Mouse (Mus musculus) liver, embryonic 16.5 days (tissue): ENCODE measurements around the gene Grin1. TPM values are rescaled to one million over a fixed set of nuclear protein-coding genes. Genes with fewer than 3 reads are reported as not detected.

ENCODE experiments used
- ATAC-seq: fragments of 200-750 bp; cut with Nextera tagmentation; 2 replicates; pipeline ENCODE4 v1.8.0; 2017; ENCODE audit warnings: low read depth, mild to moderate bottlenecking, moderate number of reproducible peaks, moderate library complexity
- H3K27ac ChIP-seq: fragments of 300-500 bp; sonication (generic); 2 replicates; pipeline ENCODE4 v1.5.1; 2014; ENCODE audit warnings: mild to moderate bottlenecking, low read length
- H3K27me3 ChIP-seq: fragments of 300-500 bp; sonication (generic); 2 replicates; pipeline ENCODE4 v1.6.1; 2014; ENCODE audit warnings: low read depth, low read length, mixed read lengths; ENCODE audit not compliant: control insufficient read depth, insufficient read depth
- H3K36me3 ChIP-seq: fragments of 300-500 bp; sonication (generic); 2 replicates; pipeline ENCODE4 v1.6.1; 2014; ENCODE audit warnings: mild to moderate bottlenecking; ENCODE audit not compliant: control insufficient read depth, insufficient read depth
- H3K4me1 ChIP-seq: fragments of 300-500 bp; sonication (generic); 2 replicates; pipeline ENCODE4 v1.6.1; 2014; ENCODE audit warnings: low read depth, low read length, mixed read lengths; ENCODE audit not compliant: control insufficient read depth
- H3K4me2 ChIP-seq: fragments of 300-500 bp; sonication (generic); 2 replicates; pipeline ENCODE4 v1.6.1; 2014; ENCODE audit warnings: low read depth, low read length, mixed read lengths
- H3K4me3 ChIP-seq: fragments of 300-500 bp; sonication (generic); 2 replicates; pipeline ENCODE4 v1.5.1; 2014; ENCODE audit warnings: low read depth, mild to moderate bottlenecking, low read length
- H3K9ac ChIP-seq: fragments of 300-500 bp; sonication (generic); 2 replicates; pipeline ENCODE4 v1.6.1; 2014; ENCODE audit warnings: low read depth, low read length
- H3K9me3 ChIP-seq: fragments of 300-500 bp; sonication (generic); replicated peaks from 2 replicates; pipeline ENCODE4 v1.6.1; 2016; ENCODE audit warnings: low read length; ENCODE audit not compliant: control insufficient read depth
- WGBS: fragments of 180-500 bp; shearing (Covaris S2); extraction: QIAGEN DNeasy Blood & Tissue Kit; methylation state at CpG from one replicate; pipeline ENCODE4 v1.1.7; 2014; ENCODE audit not compliant: insufficient replicate concordance; 5-methylcytosine and 5-hydroxymethylcytosine counted together
- polyA plus RNA-seq: library from polyadenylated mRNA; unstranded; fragments of >200 nt; fragmentation: Nextera tagmentation; extraction: Ambion mirVana; gene quantifications from 2 replicates; pipeline ENCODE4 v1.2.1, GENCODE M21; 2015

Grin1 gene
- polyA plus RNA-seq, 1 experiment from 2014 or later, result 0.02 TPM

GRCm38 (mm10) chr2:25304657-25305541 lies 14.1 kb downstream of the Grin1 start:
- Histone ChIP-seq H3K27ac (no peak overlapping the region), H3K9ac (no peak overlapping the region), H3K36me3 (no peaks in the 10 kb centered on the region), H3K4me3 (peak overlapping the region; percentile 25; the same call in 1 of the 2 replicates), H3K9me3 (no peaks in the 10 kb centered on the region), H3K4me2 (peak overlapping the region; percentile 57), H3K27me3 (peaks cover 47% of the 10 kb centered on the region), H3K4me1 (no peaks in the 10 kb centered on the region)
- WGBS, result 1% methylated on average over 44 of the region's 45 CpGs
- ATAC-seq, result no peak

DNA sequence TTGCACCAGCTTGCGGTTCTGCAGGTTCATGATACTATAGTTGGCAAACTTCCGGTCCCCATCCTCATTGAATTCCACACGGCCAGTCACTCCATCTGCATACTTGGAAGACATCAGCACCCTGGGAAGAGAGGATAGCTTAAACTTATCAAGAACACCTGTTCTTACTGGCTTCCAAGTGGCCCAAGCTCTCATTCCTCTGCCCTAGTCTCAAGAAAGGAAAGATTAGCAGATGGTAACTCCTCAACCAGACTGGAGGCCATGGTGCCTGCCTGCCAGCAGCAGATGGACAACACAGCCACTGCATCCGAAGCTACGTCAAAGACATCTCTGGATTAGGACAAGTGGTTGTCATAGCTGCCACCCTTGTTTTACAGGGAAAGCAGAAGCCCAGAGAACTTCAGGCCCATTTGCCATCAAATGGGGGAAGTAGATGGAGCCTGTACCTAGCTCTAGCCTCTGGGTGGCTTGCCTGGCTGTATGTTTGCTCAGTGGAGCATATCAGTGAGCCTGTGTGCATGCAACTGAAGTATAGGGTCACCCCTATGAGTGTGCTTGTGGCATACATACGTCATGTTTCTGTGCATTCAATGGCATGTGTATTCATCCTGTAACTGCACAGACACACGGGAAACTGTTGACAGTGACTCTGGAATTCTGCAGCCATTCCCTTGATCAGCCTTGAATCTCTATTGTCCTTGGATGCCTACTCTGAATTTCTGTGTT lies 14.9 kb downstream of the Grin1 start:
- H3K27me3 ChIP-seq, result peaks cover 45% of the 10 kb centered on the region
- no peak overlapping the region for H3K4me3 ChIP-seq
- H3K27ac ChIP-seq, result no peak overlapping the region
- no peak for ATAC-seq
- H3K4me2 ChIP-seq, result no peak overlapping the region
- no peaks in the 10 kb centered on the region for H3K9me3 ChIP-seq
- no peaks in the 10 kb centered on the region for H3K4me1 ChIP-seq
- no peak overlapping the region for H3K9ac ChIP-seq
- no peaks in the 10 kb centered on the region for H3K36me3 ChIP-seq
- 51% methylated on average over 7 of the region's 7 CpGs for WGBS

- WGBS, result 39% methylated on average over 3 of the region's 3 CpGs
- Histone ChIP-seq H3K9ac (no peak overlapping the region), H3K27ac (no peak overlapping the region), H3K4me3 (no peak overlapping the region), H3K36me3 (no peaks in the 10 kb centered on the region), H3K4me1 (no peaks in the 10 kb centered on the region), H3K4me2 (no peak overlapping the region), H3K27me3 (peaks cover 39% of the 10 kb centered on the region), H3K9me3 (no peaks in the 10 kb centered on the region)
- no peak for ATAC-seq
These were observed 15.5 kb downstream of the Grin1 start for GRCm38 (mm10) chr2:25303452-25303851.

GRCm38 (mm10) chr2:25298046-25298445 lies 20.9 kb downstream of the Grin1 start:
- Histone ChIP-seq H3K9me3 (no peaks in the 10 kb centered on the region), H3K9ac (no peak overlapping the region), H3K27ac (no peak overlapping the region), H3K27me3 (peaks cover 9% of the 10 kb centered on the region), H3K4me1 (no peaks in the 10 kb centered on the region), H3K4me3 (no peak overlapping the region), H3K36me3 (no peaks in the 10 kb centered on the region), H3K4me2 (no peak overlapping the region)
- 60% methylated on average over 10 of the region's 10 CpGs for WGBS
- no peak for ATAC-seq

- Histone ChIP-seq H3K36me3 (no peaks in the 10 kb centered on the region), H3K27ac (no peak overlapping the region), H3K4me3 (no peak overlapping the region), H3K9me3 (no peaks in the 10 kb centered on the region), H3K4me2 (no peak overlapping the region), H3K27me3 (peaks cover 16% of the 10 kb centered on the region), H3K9ac (no peak overlapping the region), H3K4me1 (peaks cover 1% of the 10 kb centered on the region)
- WGBS, result 61% methylated on average over 8 of the region's 8 CpGs
- no peak for ATAC-seq
These were observed 21.9 kb downstream of the Grin1 start for GRCm38 (mm10) chr2:25297093-25297492.

GRCm38 (mm10) chr2:25293706-25294105 lies 25.3 kb downstream of the Grin1 start:
- peaks cover 50% of the 10 kb centered on the region for H3K27me3 ChIP-seq
- H3K9ac ChIP-seq, result no peak overlapping the region
- H3K9me3 ChIP-seq, result no peaks in the 10 kb centered on the region
- H3K4me2 ChIP-seq, result no peak overlapping the region
- no peak for ATAC-seq
- no peak overlapping the region for H3K4me3 ChIP-seq
- H3K4me1 ChIP-seq, result peaks cover 2% of the 10 kb centered on the region
- WGBS, result 56% methylated on average over 9 of the region's 9 CpGs
- H3K27ac ChIP-seq, result no peak overlapping the region
- no peaks in the 10 kb centered on the region for H3K36me3 ChIP-seq

DNA sequence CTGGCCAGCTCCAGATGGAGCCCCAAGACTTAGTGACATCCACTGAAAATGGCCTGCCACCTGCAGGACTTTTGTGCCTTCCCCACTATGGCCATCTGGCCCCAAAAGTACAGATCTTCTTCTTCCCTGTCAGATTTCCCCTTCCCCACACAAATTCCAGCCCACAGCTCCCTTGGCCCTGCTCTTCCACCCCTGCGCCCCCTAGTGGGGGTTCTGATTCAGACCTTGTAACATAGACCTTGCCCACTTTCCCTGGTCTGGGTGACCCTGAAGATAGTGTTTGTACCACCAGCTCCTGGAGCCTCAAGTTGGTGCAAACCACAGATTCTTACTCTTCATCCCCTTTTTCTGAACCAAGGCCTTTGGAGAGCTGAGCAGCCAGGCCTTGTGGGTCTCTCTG lies 26.1 kb downstream of the Grin1 start:
- no peak overlapping the region for H3K27ac ChIP-seq
- H3K9ac ChIP-seq, result no peak overlapping the region
- no peak for ATAC-seq
- WGBS, result 0% methylated on average over 1 of the region's 1 CpGs
- H3K4me2 ChIP-seq, result no peak overlapping the region
- H3K9me3 ChIP-seq, result no peaks in the 10 kb centered on the region
- H3K27me3 ChIP-seq, result peaks cover 57% of the 10 kb centered on the region
- no peaks in the 10 kb centered on the region for H3K36me3 ChIP-seq
- H3K4me1 ChIP-seq, result peaks cover 2% of the 10 kb centered on the region
- H3K4me3 ChIP-seq, result no peak overlapping the region

DNA sequence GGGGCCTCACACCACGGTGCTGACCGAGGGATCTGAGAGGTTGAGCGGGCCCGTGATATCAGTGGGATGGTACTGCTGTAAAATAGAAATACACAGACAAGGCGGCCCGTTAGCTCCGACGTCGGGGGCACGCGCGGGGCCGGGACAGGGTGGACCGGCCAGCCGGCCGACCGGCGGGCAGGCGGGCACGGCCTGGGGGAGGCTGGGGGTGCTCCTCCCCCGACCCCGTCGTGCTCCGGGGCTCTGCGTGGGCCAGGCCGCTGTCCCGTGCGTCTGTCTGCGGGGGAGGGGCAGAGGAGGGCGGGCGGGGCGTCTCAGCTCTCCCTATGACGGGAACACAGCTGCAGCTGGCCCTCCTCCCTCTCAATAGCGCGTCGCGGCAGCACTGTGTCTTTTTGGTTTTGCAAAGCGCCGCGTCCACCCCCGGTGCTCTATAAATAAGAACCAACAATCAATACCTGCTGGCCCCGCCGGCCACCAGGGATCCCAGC lies 26.9 kb downstream of the Grin1 start:
- Histone ChIP-seq H3K4me1 (peaks cover 2% of the 10 kb centered on the region), H3K27me3 (peaks cover 57% of the 10 kb centered on the region), H3K36me3 (no peaks in the 10 kb centered on the region), H3K4me2 (peak overlapping the region; percentile 50), H3K4me3 (peak overlapping the region; percentile 34), H3K9ac (no peak overlapping the region; the same call in 1 of the 2 replicates), H3K9me3 (no peaks in the 10 kb centered on the region), H3K27ac (no peak overlapping the region)
- no peak for ATAC-seq
- WGBS, result 5% methylated on average over 35 of the region's 43 CpGs
